Mouse (Mus musculus) intestine, embryonic 15.5 days (tissue): Measurements from ENCODE around the gene E130114P18Rik. TPM values are rescaled to one million over a fixed set of nuclear protein-coding genes. Genes with fewer than 3 reads are reported as not detected.

Source experiments
- ATAC-seq: fragments of 200-750 bp; cut with Nextera tagmentation; 2 replicates; pipeline ENCODE4 v1.8.0; 2017; ENCODE audit warnings: moderate TSS enrichment, moderate library complexity
- H3K27ac ChIP-seq: fragments of 300-500 bp; sonication (generic); 2 replicates; pipeline ENCODE4 v1.5.1; 2015; ENCODE audit warnings: mild to moderate bottlenecking, inconsistent platforms
- H3K27me3 ChIP-seq: fragments of 300-500 bp; sonication (generic); replicated peaks from 2 replicates; pipeline ENCODE4 v1.6.1; 2015; ENCODE audit warnings: inconsistent platforms
- H3K36me3 ChIP-seq: fragments of 300-500 bp; sonication (generic); 2 replicates; pipeline ENCODE4 v1.6.1; 2015; ENCODE audit warnings: inconsistent platforms
- H3K4me1 ChIP-seq: fragments of 300-500 bp; sonication (generic); replicated peaks from 2 replicates; pipeline ENCODE4 v1.6.1; 2015; ENCODE audit warnings: inconsistent platforms
- H3K4me2 ChIP-seq: fragments of 300-500 bp; sonication (generic); replicated peaks from 2 replicates; pipeline ENCODE4 v1.6.1; 2015; ENCODE audit warnings: mild to moderate bottlenecking, inconsistent platforms
- H3K4me3 ChIP-seq: fragments of 300-500 bp; sonication (generic); replicated peaks from 2 replicates; pipeline ENCODE4 v1.5.1; 2015; ENCODE audit warnings: inconsistent platforms
- H3K9ac ChIP-seq: fragments of 300-500 bp; sonication (generic); 2 replicates; pipeline ENCODE4 v1.6.1; 2015; ENCODE audit warnings: inconsistent platforms
- H3K9me3 ChIP-seq: fragments of 300-500 bp; sonication (generic); 2 replicates; pipeline ENCODE4 v1.6.1; 2016; ENCODE audit warnings: inconsistent platforms
- WGBS: fragments of 180-500 bp; shearing (Covaris S2); methylation state at CpG from one replicate; pipeline ENCODE4 v1.1.7; 2015; 5-methylcytosine and 5-hydroxymethylcytosine counted together
- polyA plus RNA-seq: library from polyadenylated mRNA; unstranded; fragments of >200 nt; fragmentation: Nextera tagmentation; extraction: Ambion mirVana; gene quantifications from 2 replicates; pipeline ENCODE4 v1.2.1, GENCODE M21; 2015

Gene E130114P18Rik
- polyA plus RNA-seq, 1 experiment from 2014 or later = 3.9 TPM

- no peak for ATAC-seq
- no peaks in the 10 kb centered on the region for H3K9me3 ChIP-seq
- H3K4me2 ChIP-seq = no peak overlapping the region
- H3K4me3 ChIP-seq = no peak overlapping the region
- H3K4me1 ChIP-seq = no peaks in the 10 kb centered on the region
- no peak overlapping the region for H3K27ac ChIP-seq
- 0 out of 2 replicates have a peak, but pooled peaks cover 3% of the 10 kb centered on the region for H3K36me3 ChIP-seq
- H3K27me3 ChIP-seq = no peaks in the 10 kb centered on the region
- H3K9ac ChIP-seq = no peak overlapping the region
- 79% methylated on average over 10 of the region's 10 CpGs for WGBS
These were observed 18.6 kb upstream of the E130114P18Rik start for GRCm38 (mm10) chr4:97796505-97796904.

GRCm38 (mm10) chr4:97795957-97796356, 18.1 kb upstream of the E130114P18Rik start:
- ATAC-seq = no peak
- no peak overlapping the region for H3K4me2 ChIP-seq
- WGBS = 86% methylated on average over 5 of the region's 5 CpGs
- H3K36me3 ChIP-seq = 0 out of 2 replicates have a peak, but pooled peaks cover 3% of the 10 kb centered on the region
- no peaks in the 10 kb centered on the region for H3K4me1 ChIP-seq
- no peaks in the 10 kb centered on the region for H3K27me3 ChIP-seq
- no peak overlapping the region for H3K9ac ChIP-seq
- H3K27ac ChIP-seq = no peak overlapping the region
- H3K4me3 ChIP-seq = no peak overlapping the region
- no peaks in the 10 kb centered on the region for H3K9me3 ChIP-seq

GRCm38 (mm10) chr4:97794865-97795264, 17.0 kb upstream of the E130114P18Rik start:
- H3K9ac ChIP-seq = no peak overlapping the region
- 0 out of 2 replicates have a peak, but pooled peaks cover under 1% of the 10 kb centered on the region for H3K36me3 ChIP-seq
- H3K9me3 ChIP-seq = no peaks in the 10 kb centered on the region
- H3K4me1 ChIP-seq = no peaks in the 10 kb centered on the region
- no peak overlapping the region for H3K27ac ChIP-seq
- ATAC-seq = no peak
- no peaks in the 10 kb centered on the region for H3K27me3 ChIP-seq
- H3K4me2 ChIP-seq = no peak overlapping the region
- H3K4me3 ChIP-seq = no peak overlapping the region
- WGBS = 85% methylated on average over 4 of the region's 4 CpGs

GRCm38 (mm10) chr4:97793931-97794330, 16.1 kb upstream of the E130114P18Rik start:
- no peak overlapping the region for H3K27ac ChIP-seq
- no peak for ATAC-seq
- H3K9ac ChIP-seq = no peak overlapping the region
- H3K4me1 ChIP-seq = no peaks in the 10 kb centered on the region
- 90% methylated on average over 10 of the region's 10 CpGs for WGBS
- H3K4me3 ChIP-seq = no peak overlapping the region
- H3K9me3 ChIP-seq = no peaks in the 10 kb centered on the region
- H3K36me3 ChIP-seq = no peaks in the 10 kb centered on the region
- H3K4me2 ChIP-seq = no peak overlapping the region
- no peaks in the 10 kb centered on the region for H3K27me3 ChIP-seq

GRCm38 (mm10) chr4:97788537-97788936, 10.7 kb upstream of the E130114P18Rik start:
- 83% methylated on average over 4 of the region's 4 CpGs for WGBS
- H3K9me3 ChIP-seq = no peaks in the 10 kb centered on the region
- no peak overlapping the region for H3K9ac ChIP-seq
- no peak overlapping the region for H3K27ac ChIP-seq
- no peaks in the 10 kb centered on the region for H3K27me3 ChIP-seq
- no peak overlapping the region for H3K4me3 ChIP-seq
- H3K4me2 ChIP-seq = no peak overlapping the region
- ATAC-seq = no peak
- no peaks in the 10 kb centered on the region for H3K4me1 ChIP-seq
- peaks cover 1% of the 10 kb centered on the region for H3K36me3 ChIP-seq

GRCm38 (mm10) chr4:97787515-97787914, 9.6 kb upstream of the E130114P18Rik start:
- Histone ChIP-seq H3K27me3 (no peaks in the 10 kb centered on the region), H3K4me1 (no peaks in the 10 kb centered on the region), H3K36me3 (peaks cover 6% of the 10 kb centered on the region), H3K9me3 (no peaks in the 10 kb centered on the region), H3K9ac (no peak overlapping the region), H3K27ac (no peak overlapping the region), H3K4me3 (no peak overlapping the region), H3K4me2 (no peak overlapping the region)
- WGBS = 77% methylated on average over 3 of the region's 3 CpGs
- ATAC-seq = no peak

GRCm38 (mm10) chr4:97786571-97786970, 8.7 kb upstream of the E130114P18Rik start:
- no peak overlapping the region for H3K4me2 ChIP-seq
- 61% methylated on average over 8 of the region's 8 CpGs for WGBS
- H3K27me3 ChIP-seq = no peaks in the 10 kb centered on the region
- H3K27ac ChIP-seq = no peak overlapping the region
- H3K9me3 ChIP-seq = no peaks in the 10 kb centered on the region
- peaks cover 6% of the 10 kb centered on the region for H3K36me3 ChIP-seq
- no peak overlapping the region for H3K9ac ChIP-seq
- H3K4me3 ChIP-seq = no peak overlapping the region
- H3K4me1 ChIP-seq = no peaks in the 10 kb centered on the region
- ATAC-seq = no peak

- ATAC-seq = no peak
- H3K9ac ChIP-seq = no peak overlapping the region
- H3K27ac ChIP-seq = no peak overlapping the region
- peaks cover 6% of the 10 kb centered on the region for H3K36me3 ChIP-seq
- no peaks in the 10 kb centered on the region for H3K27me3 ChIP-seq
- no peak overlapping the region for H3K4me2 ChIP-seq
- H3K9me3 ChIP-seq = no peaks in the 10 kb centered on the region
- no peaks in the 10 kb centered on the region for H3K4me1 ChIP-seq
- H3K4me3 ChIP-seq = no peak overlapping the region
- 90% methylated on average over 8 of the region's 8 CpGs for WGBS
These were observed 7.8 kb upstream of the E130114P18Rik start for GRCm38 (mm10) chr4:97785547-97786271.

GRCm38 (mm10) chr4:97784236-97784635, 6.4 kb upstream of the E130114P18Rik start:
- H3K36me3 ChIP-seq = peaks cover 6% of the 10 kb centered on the region
- H3K9me3 ChIP-seq = no peaks in the 10 kb centered on the region
- no peaks in the 10 kb centered on the region for H3K4me1 ChIP-seq
- H3K4me3 ChIP-seq = no peak overlapping the region
- no peaks in the 10 kb centered on the region for H3K27me3 ChIP-seq
- H3K4me2 ChIP-seq = no peak overlapping the region
- H3K9ac ChIP-seq = no peak overlapping the region
- 89% methylated on average over 11 of the region's 11 CpGs for WGBS
- ATAC-seq = no peak
- H3K27ac ChIP-seq = no peak overlapping the region

GRCm38 (mm10) chr4:97783073-97783879, 5.4 kb upstream of the E130114P18Rik start:
- no peaks in the 10 kb centered on the region for H3K27me3 ChIP-seq
- H3K4me1 ChIP-seq = no peaks in the 10 kb centered on the region
- no peak overlapping the region for H3K4me2 ChIP-seq
- H3K36me3 ChIP-seq = peaks cover 6% of the 10 kb centered on the region
- no peak overlapping the region for H3K4me3 ChIP-seq
- no peak overlapping the region for H3K27ac ChIP-seq
- no peak overlapping the region for H3K9ac ChIP-seq
- no peaks in the 10 kb centered on the region for H3K9me3 ChIP-seq
- no peak for ATAC-seq
- 95% methylated on average over 26 of the region's 26 CpGs for WGBS

GRCm38 (mm10) chr4:97782497-97782896, 4.6 kb upstream of the E130114P18Rik start:
- peaks cover 6% of the 10 kb centered on the region for H3K36me3 ChIP-seq
- no peaks in the 10 kb centered on the region for H3K4me1 ChIP-seq
- no peak for ATAC-seq
- no peaks in the 10 kb centered on the region for H3K9me3 ChIP-seq
- H3K9ac ChIP-seq = no peak overlapping the region
- no peak overlapping the region for H3K4me3 ChIP-seq
- H3K27me3 ChIP-seq = no peaks in the 10 kb centered on the region
- no peak overlapping the region for H3K27ac ChIP-seq
- 91% methylated on average over 6 of the region's 6 CpGs for WGBS
- no peak overlapping the region for H3K4me2 ChIP-seq

GRCm38 (mm10) chr4:97782069-97782468, 4.2 kb upstream of the E130114P18Rik start:
- no peak for ATAC-seq
- Histone ChIP-seq H3K4me2 (no peak overlapping the region), H3K9ac (no peak overlapping the region), H3K27me3 (no peaks in the 10 kb centered on the region), H3K36me3 (peaks cover 6% of the 10 kb centered on the region), H3K4me1 (no peaks in the 10 kb centered on the region), H3K27ac (no peak overlapping the region), H3K4me3 (no peak overlapping the region), H3K9me3 (no peaks in the 10 kb centered on the region)
- WGBS = 95% methylated on average over 3 of the region's 3 CpGs
